8 mouse cellular contexts compared by ENCODE assay signal in the genomic region with DNA sequence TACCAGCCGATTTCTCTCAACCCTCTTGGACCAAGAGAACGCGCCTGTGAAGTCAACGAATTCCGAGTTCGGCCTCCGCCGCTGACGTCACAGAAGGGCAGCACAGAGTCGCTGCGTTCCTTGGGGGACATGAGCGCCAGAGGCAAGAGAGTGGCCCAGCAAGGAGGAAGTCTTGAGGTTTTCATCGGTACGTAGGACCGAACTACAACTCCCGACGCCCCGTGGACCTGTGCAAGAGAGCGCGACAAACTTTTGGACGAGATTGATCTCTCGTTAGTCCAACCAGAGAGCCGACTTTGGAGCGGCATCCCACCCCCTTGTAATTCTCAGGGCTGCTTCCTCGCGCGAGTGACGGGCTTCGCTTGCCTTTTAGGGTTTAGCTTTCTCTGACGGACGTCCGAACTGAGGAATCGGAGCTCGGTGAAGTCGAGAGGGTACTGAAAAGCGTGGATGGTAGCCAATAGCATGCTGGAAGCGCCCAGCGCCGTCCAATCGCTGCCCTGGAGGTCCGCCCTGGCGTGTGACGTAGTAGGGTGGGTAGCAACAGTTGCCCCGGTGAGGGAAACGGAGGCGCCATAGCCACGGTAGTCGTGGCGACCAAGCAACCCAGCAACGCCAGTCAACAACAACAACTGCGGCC. TPM values are rescaled to one million over a fixed set of nuclear protein-coding genes. Genes with fewer than 3 reads are reported as not detected.
DNase-seq lines count a peak whose midpoint lies in the region; ATAC-seq and TF ChIP-seq lines count a peak whose summit lies in the region.

TSS of gene Rfx1 (plus strand) at position 544 of the 640 bp plus-strand sequence.

- H3K4me1 ChIP-seq in G1E (ENCODE audit: insufficient read depth, low read depth, low read length), result peaks cover 58% of the 10 kb centered on the region
- H3K4me1 ChIP-seq in forebrain, embryonic 16.5 days (replicated peaks; ENCODE audit: control insufficient read depth, insufficient read depth, low read length), result peaks cover 27% of the 10 kb centered on the region
- H3K4me1 ChIP-seq in lung, embryonic 14.5 days (ENCODE audit: insufficient read depth), result peaks cover 19% of the 10 kb centered on the region; the same call in 1 of the 2 replicates
- peaks cover 26% of the 10 kb centered on the region for H3K4me1 ChIP-seq in olfactory bulb, adult 2 months (ENCODE audit: control insufficient read depth, insufficient read depth, low read length)
- peaks cover 18% of the 10 kb centered on the region for H3K4me1 ChIP-seq in thymus, adult 2 months (replicated peaks; ENCODE audit: control insufficient read depth, insufficient read depth, low read length)

- intact Hi-C loops in heart, postnatal 36 days (cut with DNase I), result loop anchor here (2.0 kb wide), 1 partner anchor 62 kb away; no protein-coding TSS in a partner anchor

- no peaks in the 10 kb centered on the region for H3K9me3 ChIP-seq in G1E (replicated peaks)
- H3K9me3 ChIP-seq in forebrain, embryonic 16.5 days (ENCODE audit: control insufficient read depth, low read length), result no peaks in the 10 kb centered on the region
- H3K9me3 ChIP-seq in lung, embryonic 14.5 days (ENCODE audit: low read depth, low read length), result no peaks in the 10 kb centered on the region

- peak; percentile 65 for TF ChIP-seq POLR2A in olfactory bulb, adult 2 months (IDR thresholded peaks at IDR 0.05; ENCODE audit: insufficient read depth, low read depth, low read length)
- peak; percentile 84 for TF ChIP-seq POLR2A in thymus, adult 2 months (IDR thresholded peaks at IDR 0.05; ENCODE audit: control insufficient read depth, extremely low read depth, insufficient read depth, low read length, poor library complexity)

- H3K4me2 ChIP-seq in forebrain, embryonic 16.5 days (ENCODE audit: low read length), result peak within 1 kb of the TSS; percentile 82
- peak within 1 kb of the TSS; percentile 80 for H3K4me2 ChIP-seq in lung, embryonic 14.5 days

- under 1% methylated on average over 50 of the region's 51 CpGs for WGBS in forebrain, embryonic 16.5 days
- 0% methylated on average over 50 of the region's 51 CpGs for WGBS in lung, embryonic 14.5 days
- WGBS in olfactory bulb, adult 2 months, result under 1% methylated on average over 51 of the region's 51 CpGs
- WGBS in thymus, adult 2 months, result under 1% methylated on average over 51 of the region's 51 CpGs

- no peak for TF ChIP-seq CTCF in G1E (IDR thresholded peaks at IDR 0.05; ENCODE audit: low read depth, low read length)
- TF ChIP-seq CTCF in layer of hippocampus, adult 2 months (conservative IDR thresholded peaks at IDR 0.05), result no peak
- no peak for TF ChIP-seq CTCF in lung, embryonic 14.5 days (IDR thresholded peaks at IDR 0.05; ENCODE audit: low read depth)
- TF ChIP-seq CTCF in olfactory bulb, adult 2 months (IDR thresholded peaks at IDR 0.05; ENCODE audit: insufficient read depth, low read depth, low read length), result no peak
- TF ChIP-seq CTCF in thymus, adult 2 months (IDR thresholded peaks at IDR 0.05; ENCODE audit: borderline replicate concordance, control insufficient read depth, extremely low read depth, insufficient read depth, low read length, poor library complexity), result no peak

- ATAC-seq in G1E (ENCODE audit: extremely low read depth, insufficient number of reproducible peaks, low FRiP score, poor library complexity, severe bottlenecking), result peak; percentile 90
- ATAC-seq in forebrain, embryonic 16.5 days, result peak; percentile 97
- ATAC-seq in lung, embryonic 14.5 days (ENCODE audit: insufficient read depth), result peak; percentile 98

- H3K27ac ChIP-seq in forebrain, embryonic 16.5 days (ENCODE audit: low read length), result peak within 1 kb of the TSS; percentile 94
- peak within 1 kb of the TSS; percentile 99 for H3K27ac ChIP-seq in layer of hippocampus, adult 2 months
- peak within 1 kb of the TSS; percentile 98 for H3K27ac ChIP-seq in lung, embryonic 14.5 days (ENCODE audit: low read depth)
- H3K27ac ChIP-seq in olfactory bulb, adult 2 months (ENCODE audit: insufficient read depth, low read depth, low read length), result peak within 1 kb of the TSS; percentile 90
- peak within 1 kb of the TSS; percentile 65 for H3K27ac ChIP-seq in thymus, adult 2 months (ENCODE audit: control insufficient read depth, insufficient read depth, low read length)

- peak within 1 kb of the TSS; percentile 81 for H3K4me3 ChIP-seq in G1E (ENCODE audit: low read depth, low read length)
- H3K4me3 ChIP-seq in forebrain, embryonic 16.5 days (replicated peaks; ENCODE audit: low read length), result peak within 1 kb of the TSS; percentile 91
- H3K4me3 ChIP-seq in layer of hippocampus, adult 2 months, result peak within 1 kb of the TSS; percentile 79
- peak within 1 kb of the TSS; percentile 96 for H3K4me3 ChIP-seq in lung, embryonic 14.5 days (ENCODE audit: low read depth, low read length)
- H3K4me3 ChIP-seq in olfactory bulb, adult 2 months (ENCODE audit: insufficient read depth, low read depth, low read length), result peak within 1 kb of the TSS; percentile 86
- peak within 1 kb of the TSS; percentile 55 for H3K4me3 ChIP-seq in thymus, adult 2 months (ENCODE audit: control insufficient read depth, insufficient read depth, low read length)

- no peaks in the 10 kb centered on the region for H3K27me3 ChIP-seq in G1E (ENCODE audit: insufficient read depth, low read length)
- H3K27me3 ChIP-seq in forebrain, embryonic 16.5 days (replicated peaks; ENCODE audit: control insufficient read depth, insufficient read depth, low read length), result no peaks in the 10 kb centered on the region
- no peaks in the 10 kb centered on the region for H3K27me3 ChIP-seq in lung, embryonic 14.5 days (ENCODE audit: insufficient read depth, low read length)
- no peaks in the 10 kb centered on the region for H3K27me3 ChIP-seq in thymus, adult 2 months (ENCODE audit: control insufficient read depth, insufficient read depth, low read length)

- DNase-seq in G1E (ENCODE audit: low spot score), result peak; percentile 99
- peak; percentile 96 to 100 for DNase-seq in cerebellum, adult 18-20 months
- DNase-seq in heart, postnatal 36 days, result peak; percentile 97 to 98
- peak; percentile 99 to 100 for DNase-seq in layer of hippocampus, adult 2 months (ENCODE audit: low spot score in 2 of 2)
- peak; percentile 100 for DNase-seq in lung, embryonic 14.5 days
- peak; percentile 98 for DNase-seq in thymus, adult 2 months

- peak within 1 kb of the TSS; percentile 74 for H3K9ac ChIP-seq in forebrain, embryonic 16.5 days (replicated peaks; ENCODE audit: low read depth, low read length)
- peak within 1 kb of the TSS; percentile 89 for H3K9ac ChIP-seq in lung, embryonic 14.5 days

- peaks cover 23% of the 10 kb centered on the region for H3K36me3 ChIP-seq in G1E (replicated peaks)
- no peaks in the 10 kb centered on the region for H3K36me3 ChIP-seq in forebrain, embryonic 16.5 days (ENCODE audit: control insufficient read depth, insufficient read depth)
- H3K36me3 ChIP-seq in lung, embryonic 14.5 days (ENCODE audit: insufficient read depth), result no peaks in the 10 kb centered on the region
- no peaks in the 10 kb centered on the region for H3K36me3 ChIP-seq in thymus, adult 2 months (ENCODE audit: control insufficient read depth, insufficient read depth, low read length)

RNA-seq across cellular contexts. Expression of gene Rfx1, which starts in this region (rescaled TPM):
- 12.0 and 14.3 TPM in 2 replicates for total RNA-seq in G1E (2014; fragmentation: Nextera tagmentation)
- 2.4 and 2.9 TPM in 2 replicates for total RNA-seq in G1E (2017)
- polyA plus RNA-seq in G1E (2012), result 41.4 and 44.5 TPM in 2 replicates
- polyA plus RNA-seq in forebrain, embryonic 16.5 days (2015; fragmentation: Nextera tagmentation; extraction: Ambion mirVana), result 8.7 and 11.3 TPM in 2 replicates
- 10 to 100 TPM; 11.0 to 12.3 TPM for total RNA-seq in heart, postnatal 36 days (2021)
- 10 to 100 TPM; 28.7 to 33.3 TPM for total RNA-seq in layer of hippocampus, adult 2 months (2021)
- polyA plus RNA-seq in lung, embryonic 14.5 days (2014; fragmentation: Nextera tagmentation; extraction: Ambion mirVana), result 12.9 and 13.3 TPM in 2 replicates
- polyA plus RNA-seq in olfactory bulb, adult 2 months (2012; ENCODE audit: insufficient read depth, insufficient read length, low replicate concordance, missing spikeins), result not detected in 2 replicates
- 76.1 and 88.8 TPM in 2 replicates for polyA plus RNA-seq in thymus, adult 2 months (2012; rRNA removed)

Comparison
In these comparisons a context has a peak if more than half of its experiments do, and no peak if none do; other contexts are left out.
1. Peak in every context shown above with its lines: DNase-seq, ATAC-seq, H3K4me3 ChIP-seq and H3K27ac ChIP-seq.